Mouse (Mus musculus): ENCODE measurements around the gene Col15a1.

Col15a1 gene

GRCm38 (mm10) chr4:47207969-47208420, at the start of gene Col15a1:
Gene Col15a1 (plus strand): TSS chr4:47208161.
- peak; percentile 14 for DNase-seq (ENCODE audit: low spot score)

DNA sequence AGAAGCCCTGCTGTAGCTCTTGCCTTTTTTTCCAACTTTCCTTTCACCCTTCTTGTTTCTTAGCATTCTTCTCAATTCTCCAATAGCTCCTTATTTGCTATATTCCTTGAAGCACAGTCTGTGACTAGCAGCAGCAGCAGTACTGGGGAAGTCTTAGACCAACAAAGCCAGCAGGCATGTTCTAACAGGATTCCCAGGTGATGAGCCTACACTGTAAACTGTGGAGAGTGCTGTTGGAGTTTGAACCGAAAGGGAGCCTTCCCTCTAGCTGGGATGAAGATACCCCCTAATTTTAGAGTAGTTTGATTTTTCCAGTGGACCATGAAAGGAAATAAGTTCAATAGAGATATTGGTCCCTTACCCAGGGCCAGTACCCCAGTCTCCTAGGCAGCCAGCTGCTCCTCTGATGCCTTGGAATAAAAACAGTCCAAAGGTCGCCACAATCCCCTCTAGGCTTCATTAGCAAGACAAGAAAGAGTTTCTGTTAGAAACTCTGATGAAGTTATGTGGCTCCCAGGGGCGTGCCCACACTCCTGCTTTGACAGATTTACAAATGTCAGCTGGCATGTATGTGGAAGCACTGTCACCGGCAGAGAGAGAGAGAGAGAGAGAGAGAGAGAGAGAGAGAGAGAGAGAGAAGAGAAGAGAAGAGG, 46.7 kb upstream of the Col15a1 start:
- no peak for DNase-seq (ENCODE audit: low spot score)

DNA sequence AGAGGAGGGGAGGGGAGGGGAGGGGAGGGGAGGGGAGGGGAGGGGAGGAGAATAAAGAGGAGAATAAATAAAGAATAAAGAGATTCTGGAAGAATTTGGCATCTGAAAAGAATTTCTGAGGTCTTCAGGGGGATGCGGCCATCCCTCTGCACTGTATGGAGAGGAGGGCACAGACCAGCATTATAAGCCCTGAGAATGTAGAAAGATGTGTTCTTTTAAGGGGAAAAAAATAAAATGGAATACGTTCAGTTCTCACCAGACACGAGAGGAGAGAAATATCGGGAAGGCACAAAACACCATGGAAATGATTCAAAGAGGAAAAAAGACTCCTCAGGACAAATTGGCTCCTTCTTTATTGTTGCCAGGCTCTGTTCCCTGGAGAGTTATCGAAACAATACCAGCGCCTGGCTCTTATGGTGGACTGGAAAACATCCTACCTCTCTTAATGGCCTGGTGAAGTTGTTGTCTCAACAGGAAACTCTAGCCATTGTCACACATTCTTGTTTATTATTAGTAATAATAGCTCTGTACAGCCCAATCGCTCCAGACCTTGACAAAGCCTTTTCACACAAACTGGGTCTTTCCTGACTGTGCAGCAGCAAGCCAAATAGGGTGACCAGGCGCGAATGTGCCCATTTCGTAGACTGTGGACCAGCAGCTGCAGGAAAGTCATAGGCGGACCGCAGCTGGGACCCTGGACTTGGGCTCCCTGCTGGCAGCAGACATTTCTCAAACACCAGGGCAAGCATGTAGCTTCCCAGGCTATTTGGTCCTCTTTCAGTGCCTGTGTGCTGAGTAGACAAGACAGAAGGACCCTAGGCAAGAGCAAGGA, 46.0 kb upstream of the Col15a1 start:
- DNase-seq (ENCODE audit: low spot score): no peak

DNA sequence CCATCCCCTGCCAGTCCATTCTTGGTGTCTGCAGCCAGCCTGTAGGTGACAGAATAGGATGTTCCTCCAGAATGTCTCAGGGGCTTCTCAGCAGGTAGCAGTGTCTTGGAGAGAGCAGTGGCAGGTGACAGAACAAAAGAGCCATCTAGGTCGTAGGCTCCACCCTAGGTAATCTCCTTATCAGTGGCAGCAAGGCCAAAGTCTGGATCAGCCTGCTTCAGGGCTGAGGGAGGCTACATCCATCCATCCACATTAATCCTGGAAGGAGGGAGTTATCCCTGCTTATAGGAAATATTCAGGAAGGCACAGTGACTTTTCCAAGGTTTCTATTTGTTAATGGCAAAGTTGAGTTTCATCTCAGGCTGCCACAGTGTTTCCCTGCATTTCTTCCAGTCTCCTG, 35.6 kb upstream of the Col15a1 start:
- no peak for DNase-seq (ENCODE audit: low spot score)

GRCm38 (mm10) chr4:47177101-47177500, 30.9 kb upstream of the Col15a1 start:
- no peak for DNase-seq (ENCODE audit: low spot score)

DNA sequence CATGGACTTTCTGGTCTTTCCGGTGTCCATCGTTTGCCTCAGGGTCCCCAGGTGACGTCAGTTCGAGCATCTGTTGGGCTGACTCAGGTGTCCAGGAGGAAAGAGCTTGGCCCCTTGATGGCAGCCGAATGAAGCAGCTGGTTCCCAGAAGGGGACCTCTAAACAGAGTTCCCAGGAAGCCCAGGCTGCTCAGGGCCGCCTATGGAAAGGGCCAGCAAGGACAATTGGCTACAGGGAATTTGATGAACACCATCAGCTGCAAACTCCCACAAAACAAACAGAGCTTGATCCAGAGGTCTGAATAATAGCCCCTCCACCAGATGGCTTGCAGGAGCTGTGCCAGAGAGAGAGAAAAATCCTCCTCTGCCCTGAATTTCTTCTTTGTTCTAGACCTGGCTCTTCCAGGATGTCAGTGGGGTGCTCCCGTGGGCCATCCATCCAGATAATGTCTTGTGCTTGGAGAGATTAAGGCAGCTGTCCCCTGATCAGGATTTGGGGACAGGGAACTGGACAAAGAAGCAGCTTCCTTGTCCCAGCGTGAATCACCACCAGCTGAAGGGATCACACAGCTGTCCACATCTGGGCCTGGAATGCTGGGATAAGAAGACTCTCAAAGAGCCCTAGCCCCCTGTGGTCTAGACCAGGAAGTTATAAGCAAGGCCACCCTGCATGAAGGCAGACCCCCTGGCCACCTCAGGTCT, 29.6 kb upstream of the Col15a1 start:
- DNase-seq (ENCODE audit: low spot score): no peak

- no peak for DNase-seq (ENCODE audit: low spot score)
These were observed 28.4 kb upstream of the Col15a1 start for GRCm38 (mm10) chr4:47179535-47179934.

DNA sequence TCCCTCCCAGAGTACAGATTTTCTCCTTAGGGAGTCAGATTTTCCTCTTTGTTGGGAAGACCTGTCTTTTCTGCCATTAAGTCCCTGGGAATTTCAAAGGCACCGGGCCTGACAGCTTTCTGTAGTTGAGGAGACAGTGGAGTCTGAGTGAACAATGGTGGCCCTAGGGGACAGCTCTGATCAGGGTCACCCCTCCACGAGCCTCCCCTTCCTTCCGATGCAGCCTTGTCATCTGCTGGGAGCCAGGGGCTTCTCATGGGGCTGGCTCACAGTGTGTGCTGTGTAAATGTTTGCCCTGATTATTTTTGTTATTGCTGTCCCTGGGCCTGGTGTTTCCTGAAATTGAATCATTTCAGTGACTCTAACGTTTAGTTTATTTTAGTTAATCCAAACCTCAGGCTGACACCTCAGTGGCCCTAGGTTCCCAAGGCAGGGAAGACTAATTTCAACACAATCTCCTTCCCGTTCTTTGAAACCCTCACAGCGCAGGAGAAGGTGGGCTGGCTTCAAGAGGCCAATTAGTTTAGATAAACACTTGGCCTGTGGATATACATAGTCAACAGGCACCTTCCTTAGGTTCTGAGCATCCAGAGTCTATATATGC, 23.8 kb upstream of the Col15a1 start:
- DNase-seq (ENCODE audit: low spot score): no peak

DNA sequence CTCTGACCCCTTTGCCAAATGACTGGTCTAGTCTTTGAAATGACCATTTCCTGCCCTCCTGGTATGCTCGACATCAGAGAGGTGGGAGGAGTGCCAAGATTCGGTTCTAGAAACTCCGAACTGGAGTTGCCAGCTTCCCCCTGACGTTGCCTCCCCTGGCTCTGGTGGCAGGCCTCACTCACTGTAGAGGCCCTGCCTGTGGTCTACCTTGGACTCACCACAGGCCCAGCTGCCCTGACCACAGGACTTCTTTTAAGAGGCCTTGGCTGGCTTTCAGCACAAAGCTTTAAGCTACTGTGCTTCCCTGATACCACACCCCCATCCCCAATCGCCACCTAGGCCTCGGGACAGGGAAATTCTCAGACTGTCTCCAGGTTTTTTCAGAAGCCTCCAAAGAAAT, 21.4 kb upstream of the Col15a1 start:
- no peak for DNase-seq (ENCODE audit: low spot score)

DNA sequence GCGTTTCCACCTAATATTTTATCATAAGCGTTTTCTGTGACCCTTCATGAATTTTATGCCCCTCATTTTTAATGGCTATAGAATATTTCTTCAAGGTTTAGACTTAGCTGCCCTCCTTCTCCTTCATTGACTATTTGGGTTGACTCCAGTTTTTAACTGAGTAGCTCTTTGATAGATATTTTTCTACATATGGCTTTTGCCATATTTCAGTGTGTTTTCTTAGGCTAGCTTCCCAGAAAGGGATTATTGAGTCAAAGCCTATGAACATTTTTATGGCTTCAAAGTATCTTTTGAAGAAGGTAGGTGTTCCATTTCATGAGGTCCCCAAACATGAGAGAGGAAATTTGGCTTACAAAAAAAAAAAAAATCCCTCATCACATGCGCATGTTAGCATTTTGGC, 11.8 kb upstream of the Col15a1 start:
- no peak for DNase-seq (ENCODE audit: low spot score)

- DNase-seq (ENCODE audit: low spot score): no peak
These were observed 4.3 kb upstream of the Col15a1 start for GRCm38 (mm10) chr4:47203643-47204042.

DNA sequence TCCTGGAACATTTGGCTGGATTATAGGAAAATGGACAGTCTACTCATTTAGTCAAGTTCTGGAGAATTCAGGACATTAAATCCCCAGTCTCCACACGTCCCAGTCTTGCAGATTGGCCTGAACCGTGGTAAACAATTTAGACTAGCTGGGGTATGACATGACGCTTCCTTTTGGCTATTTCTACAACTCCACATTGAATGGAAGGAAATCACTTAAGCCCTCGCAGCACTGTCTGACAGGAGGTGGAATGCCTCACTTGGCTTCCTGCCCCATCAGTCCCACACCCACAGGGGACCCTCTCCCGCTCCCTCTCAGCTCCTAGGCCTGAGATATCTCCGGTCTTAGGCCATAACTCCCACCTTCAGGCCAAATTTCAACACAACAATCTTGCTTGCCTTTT, 2.1 kb upstream of the Col15a1 start:
- DNase-seq (ENCODE audit: low spot score): no peak

- peak; percentile 8 for DNase-seq (ENCODE audit: low spot score)
These were observed 545 bp downstream of the Col15a1 start for GRCm38 (mm10) chr4:47208421-47208991.

- DNase-seq (ENCODE audit: low spot score): no peak
These were observed 1.5 kb downstream of the Col15a1 start for GRCm38 (mm10) chr4:47209466-47209865.

- DNase-seq (ENCODE audit: low spot score): no peak
These were observed 10.9 kb downstream of the Col15a1 start for GRCm38 (mm10) chr4:47218828-47219227.

DNA sequence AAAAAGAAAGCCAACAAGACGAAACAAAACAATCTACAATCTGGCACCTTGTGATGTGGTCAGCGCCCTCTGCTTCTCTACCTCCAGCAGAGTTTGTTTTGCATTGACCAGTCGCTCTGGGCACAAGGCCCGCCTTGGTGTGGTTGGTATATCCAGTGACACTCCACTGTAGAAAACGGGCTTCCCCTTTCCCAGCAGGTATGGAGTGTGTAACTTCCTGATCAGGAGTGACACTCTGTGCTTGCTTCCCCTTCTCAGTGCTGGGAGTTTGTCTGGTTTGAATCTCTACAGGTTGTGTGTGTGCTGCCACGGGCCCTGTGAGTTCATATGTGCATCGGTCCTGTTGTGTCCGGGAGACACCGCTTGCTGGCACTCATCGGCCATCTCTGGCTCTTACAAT, 11.4 kb downstream of the Col15a1 start:
- no peak for DNase-seq (ENCODE audit: low spot score)

GRCm38 (mm10) chr4:47220544-47220943, 12.6 kb downstream of the Col15a1 start:
- no peak for DNase-seq (ENCODE audit: low spot score)

- DNase-seq (ENCODE audit: low spot score): no peak
These were observed 14.2 kb downstream of the Col15a1 start for GRCm38 (mm10) chr4:47222146-47222545.

DNA sequence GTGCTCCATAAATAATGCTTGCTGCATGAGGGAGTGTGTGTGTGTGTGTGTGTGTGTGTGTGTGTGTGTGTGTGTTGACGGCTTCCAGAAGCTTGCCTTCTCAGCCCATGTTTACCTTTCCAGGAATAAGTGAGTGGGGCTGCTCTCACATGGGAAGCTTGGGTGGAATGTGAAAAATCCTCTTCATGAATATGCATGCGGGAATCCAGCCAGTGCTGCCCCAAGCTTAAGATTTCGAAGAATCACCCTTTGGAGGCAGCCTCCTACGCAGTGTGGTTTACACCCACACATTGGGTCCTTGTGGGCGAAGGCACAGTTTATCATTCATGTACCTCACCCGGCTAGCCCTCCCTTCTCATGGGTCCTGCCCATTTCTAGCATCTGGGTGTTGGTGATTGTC, 18.0 kb downstream of the Col15a1 start:
- DNase-seq (ENCODE audit: low spot score): no peak

GRCm38 (mm10) chr4:47227101-47227500, 19.1 kb downstream of the Col15a1 start:
- no peak for DNase-seq (ENCODE audit: low spot score)

DNA sequence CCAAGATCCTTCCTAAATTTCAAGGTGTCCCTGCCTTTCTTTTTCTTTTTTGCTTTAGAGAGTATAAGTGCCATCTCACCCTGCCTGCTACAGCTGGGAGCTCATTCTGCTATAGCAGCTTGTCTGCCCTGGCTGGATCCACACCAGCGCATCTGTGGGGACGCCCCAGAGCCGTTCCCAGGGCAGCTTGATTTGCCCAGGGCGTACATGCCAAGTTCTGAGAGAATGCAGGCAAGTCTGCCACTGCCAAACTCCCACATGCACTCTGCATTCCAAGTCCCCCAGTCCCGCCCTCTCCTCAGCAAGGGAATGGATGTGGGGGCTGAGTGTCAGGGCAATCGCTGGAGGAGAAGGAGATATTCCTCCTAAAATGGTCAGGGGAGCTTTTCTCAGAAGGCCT, 19.8 kb downstream of the Col15a1 start:
- DNase-seq (ENCODE audit: low spot score): no peak

DNA sequence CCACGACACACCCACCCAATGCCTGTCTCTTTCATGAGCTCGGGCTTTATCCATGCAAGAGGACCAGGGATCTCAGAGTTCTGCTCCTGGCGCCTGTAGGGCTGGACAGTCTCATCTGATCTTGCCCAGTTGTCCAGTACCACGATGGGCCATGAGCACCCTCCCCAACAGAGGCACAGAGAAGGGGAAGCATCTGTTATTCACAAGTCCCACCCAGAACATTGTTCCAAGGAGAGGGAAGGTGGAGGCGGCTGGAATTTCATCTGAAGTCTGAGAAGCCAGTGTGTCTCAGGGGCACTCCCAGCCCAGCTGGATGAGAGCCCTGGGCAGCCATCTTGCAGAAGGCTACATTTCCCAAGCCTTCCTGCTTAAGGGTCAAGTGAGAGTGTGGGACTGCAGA, 21.0 kb downstream of the Col15a1 start:
- DNase-seq (ENCODE audit: low spot score): no peak
